Mouse (Mus musculus): ENCODE measurements at regions not wholly inside any gene's neighbourhood (a gene's known extent, or its start where the extent isn't known, plus 50 kb on each side); places are given as distances from the start of the nearest gene placed in this dataset.

- no peak for TF ChIP-seq CTCF (IDR thresholded peaks at IDR 0.05; ENCODE audit: control insufficient read depth, insufficient read depth, insufficient replicate concordance, low read depth, low read length)
- no peak for TF ChIP-seq POLR2A (IDR thresholded peaks at IDR 0.05; ENCODE audit: control insufficient read depth, low read depth, low read length)
Measured at GRCm38 (mm10) chr13:113482911-113483310, 135.5 kb downstream of the Snx18 start.

Data from testis, adult 2 months (tissue).